Mouse (Mus musculus): ENCODE data around the gene Med13l. TPM values are rescaled to one million over a fixed set of nuclear protein-coding genes. Genes with fewer than 3 reads are reported as not detected.

Gene Med13l
- polyA plus RNA-seq, 1 experiment from 2014 or later = 5.9 TPM

DNA sequence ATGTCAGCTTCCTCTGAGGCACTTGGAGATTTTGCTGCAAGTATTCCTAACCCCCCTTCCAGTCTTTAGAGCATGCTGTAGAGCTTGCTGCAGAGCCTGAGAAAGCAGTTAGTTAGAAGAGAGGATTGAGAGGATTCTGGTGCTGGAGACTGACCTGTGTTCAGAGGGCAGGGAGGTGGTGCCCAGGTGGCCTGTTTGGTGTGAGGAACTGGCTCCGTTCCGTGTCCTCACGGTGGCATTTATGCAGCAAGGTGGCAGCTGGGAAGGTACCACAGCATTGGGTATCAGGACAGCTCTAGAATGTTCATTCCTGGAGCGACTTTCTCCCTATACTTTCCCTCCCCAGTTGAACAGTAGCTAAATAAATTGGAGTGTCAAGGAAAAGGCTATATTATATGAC lies 125.5 kb downstream of the Med13l start:
- Histone ChIP-seq H3K9me3 (ENCODE audit: low read length) (no peaks in the 10 kb centered on the region), H3K9ac (replicated peaks) (no peak overlapping the region), H3K4me3 (ENCODE audit: low read depth, low read length) (no peak overlapping the region), H3K27me3 (ENCODE audit: insufficient read depth, low read length) (no peaks in the 10 kb centered on the region), H3K36me3 (replicated peaks; ENCODE audit: insufficient read depth, low read length) (peaks cover 16% of the 10 kb centered on the region; the same call in 1 of the 2 replicates), H3K4me2 (ENCODE audit: low read depth, low read length) (no peak overlapping the region), H3K27ac (ENCODE audit: low read depth) (no peak overlapping the region), H3K4me1 (ENCODE audit: insufficient read depth) (peaks cover 20% of the 10 kb centered on the region)
- ATAC-seq (no peak), DNase-seq (no peak)
- 89% methylated on average over 4 of the region's 4 CpGs for WGBS (ENCODE audit: insufficient replicate concordance)
- TF ChIP-seq CTCF (IDR thresholded peaks at IDR 0.05; ENCODE audit: low read depth) = no peak
- TF ChIP-seq EP300 (IDR thresholded peaks at IDR 0.05; ENCODE audit: low read depth) = no peak

- H3K27me3 ChIP-seq (ENCODE audit: insufficient read depth, low read length) = no peaks in the 10 kb centered on the region
- TF ChIP-seq CTCF (IDR thresholded peaks at IDR 0.05; ENCODE audit: low read depth) (no peak), EP300 (IDR thresholded peaks at IDR 0.05; ENCODE audit: low read depth) (no peak)
- DNase-seq (no peak), ATAC-seq (no peak)
- H3K9ac ChIP-seq (replicated peaks) = no peak overlapping the region
- peaks cover 27% of the 10 kb centered on the region for H3K4me1 ChIP-seq (ENCODE audit: insufficient read depth)
- no peak overlapping the region for H3K27ac ChIP-seq (ENCODE audit: low read depth)
- H3K36me3 ChIP-seq (replicated peaks; ENCODE audit: insufficient read depth, low read length) = peaks cover 5% of the 10 kb centered on the region; the same call in 1 of the 2 replicates
- H3K4me3 ChIP-seq (ENCODE audit: low read depth, low read length) = no peak overlapping the region
- no peak overlapping the region for H3K4me2 ChIP-seq (ENCODE audit: low read depth, low read length)
- WGBS (ENCODE audit: insufficient replicate concordance) = 79% methylated on average over 14 of the region's 15 CpGs
- H3K9me3 ChIP-seq (ENCODE audit: low read length) = no peaks in the 10 kb centered on the region
Observed at GRCm38 (mm10) chr5:118688886-118689835, 128.7 kb downstream of the Med13l start.

DNA sequence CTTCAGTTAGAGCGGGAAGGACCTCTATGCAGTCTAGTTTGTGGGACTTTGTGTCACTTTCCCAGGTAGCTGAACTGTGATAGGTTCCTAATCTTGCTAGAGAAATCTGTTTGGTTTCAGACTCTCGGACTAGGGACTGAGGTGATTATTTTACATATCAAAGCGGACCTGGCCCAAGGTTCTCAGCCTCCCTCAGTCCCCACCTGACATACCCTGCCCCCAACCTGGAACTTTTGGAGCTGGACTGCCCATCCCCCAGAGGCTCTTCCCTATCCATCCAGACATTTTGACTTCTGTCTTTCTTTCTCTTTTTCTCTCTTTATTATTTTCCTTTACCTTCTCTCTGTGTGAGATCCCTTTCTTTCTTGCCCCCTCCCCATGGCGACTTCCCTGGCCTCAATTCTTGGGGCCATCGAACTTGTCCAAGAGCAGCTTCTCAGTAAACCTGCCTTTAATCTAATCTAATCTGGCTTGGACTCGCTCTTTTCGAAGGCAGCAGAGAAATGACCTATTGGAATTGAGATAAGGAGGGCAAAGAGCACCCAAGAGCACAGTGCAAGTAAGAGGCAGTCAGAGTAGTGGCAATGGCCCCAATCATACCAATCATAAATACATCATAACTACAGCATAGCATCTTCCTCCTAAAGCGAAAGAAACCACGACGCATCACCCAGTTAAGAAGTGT lies 130.7 kb downstream of the Med13l start:
- Histone ChIP-seq H3K4me1 (ENCODE audit: insufficient read depth) (peaks cover 21% of the 10 kb centered on the region), H3K27me3 (ENCODE audit: insufficient read depth, low read length) (no peaks in the 10 kb centered on the region), H3K9me3 (ENCODE audit: low read length) (no peaks in the 10 kb centered on the region), H3K36me3 (replicated peaks; ENCODE audit: insufficient read depth, low read length) (0 out of 2 replicates have a peak, but pooled peaks cover 5% of the 10 kb centered on the region), H3K4me3 (ENCODE audit: low read depth, low read length) (no peak overlapping the region), H3K4me2 (ENCODE audit: low read depth, low read length) (no peak overlapping the region), H3K9ac (replicated peaks) (no peak overlapping the region), H3K27ac (ENCODE audit: low read depth) (no peak overlapping the region)
- TF ChIP-seq CTCF (IDR thresholded peaks at IDR 0.05; ENCODE audit: low read depth) (no peak), EP300 (IDR thresholded peaks at IDR 0.05; ENCODE audit: low read depth) (no peak)
- DNase-seq = no peak
- ATAC-seq = no peak
- WGBS (ENCODE audit: insufficient replicate concordance) = 68% methylated on average over 10 of the region's 10 CpGs

DNA sequence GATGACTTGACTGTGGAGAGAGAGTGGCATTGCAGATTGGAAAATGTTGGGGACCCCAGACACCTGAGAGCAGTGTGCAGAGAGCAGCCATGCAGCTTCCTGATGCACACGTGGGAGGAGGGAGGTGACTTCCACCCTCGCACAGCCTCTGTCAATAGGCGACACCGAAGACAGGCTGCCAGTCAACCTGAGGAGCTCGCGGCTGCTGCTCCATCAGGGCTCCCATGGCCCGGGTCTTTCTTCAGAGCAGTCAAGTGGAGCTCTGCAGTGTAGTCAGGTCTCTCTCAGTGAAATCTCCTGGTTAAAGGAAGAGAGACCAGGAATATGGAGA lies 131.2 kb downstream of the Med13l start:
- TF ChIP-seq CTCF (IDR thresholded peaks at IDR 0.05; ENCODE audit: low read depth) (no peak), EP300 (IDR thresholded peaks at IDR 0.05; ENCODE audit: low read depth) (no peak)
- no peak overlapping the region for H3K4me2 ChIP-seq (ENCODE audit: low read depth, low read length)
- 0 out of 2 replicates have a peak, but pooled peaks cover 5% of the 10 kb centered on the region for H3K36me3 ChIP-seq (replicated peaks; ENCODE audit: insufficient read depth, low read length)
- peaks cover 24% of the 10 kb centered on the region for H3K4me1 ChIP-seq (ENCODE audit: insufficient read depth)
- DNase-seq (no peak), ATAC-seq (no peak)
- H3K27ac ChIP-seq (ENCODE audit: low read depth) = no peak overlapping the region
- H3K9ac ChIP-seq (replicated peaks) = no peak overlapping the region
- no peak overlapping the region for H3K4me3 ChIP-seq (ENCODE audit: low read depth, low read length)
- 63% methylated on average over 7 of the region's 7 CpGs for WGBS (ENCODE audit: insufficient replicate concordance)
- no peaks in the 10 kb centered on the region for H3K27me3 ChIP-seq (ENCODE audit: insufficient read depth, low read length)
- no peaks in the 10 kb centered on the region for H3K9me3 ChIP-seq (ENCODE audit: low read length)

DNA sequence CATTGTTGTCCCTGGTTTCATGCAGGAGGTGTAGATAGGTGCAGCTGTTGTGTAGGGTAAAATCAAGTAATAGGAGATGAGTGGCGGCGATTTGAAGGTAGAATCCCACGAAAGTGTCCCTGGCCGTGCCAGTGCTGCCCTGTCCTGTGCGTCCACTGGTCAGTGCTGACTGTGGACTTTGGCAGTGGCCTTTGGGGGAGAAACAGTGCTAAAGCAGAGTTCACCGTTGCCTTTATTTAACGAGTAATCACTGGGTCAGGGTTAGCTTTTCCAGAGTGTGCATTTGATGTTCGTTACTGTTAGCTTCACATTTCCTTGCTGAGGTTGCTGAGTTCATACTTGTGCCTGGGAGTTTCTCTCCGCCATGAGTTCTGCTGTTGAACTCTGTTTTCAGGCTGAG lies 133.5 kb downstream of the Med13l start:
- H3K27me3 ChIP-seq (ENCODE audit: insufficient read depth, low read length) = no peaks in the 10 kb centered on the region
- TF ChIP-seq CTCF (IDR thresholded peaks at IDR 0.05; ENCODE audit: low read depth) (no peak), EP300 (IDR thresholded peaks at IDR 0.05; ENCODE audit: low read depth) (no peak)
- peaks cover 21% of the 10 kb centered on the region for H3K4me1 ChIP-seq (ENCODE audit: insufficient read depth)
- no peak overlapping the region for H3K4me3 ChIP-seq (ENCODE audit: low read depth, low read length)
- H3K36me3 ChIP-seq (replicated peaks; ENCODE audit: insufficient read depth, low read length) = 0 out of 2 replicates have a peak, but pooled peaks cover 2% of the 10 kb centered on the region
- DNase-seq = no peak
- H3K27ac ChIP-seq (ENCODE audit: low read depth) = peak overlapping the region; percentile 71
- WGBS (ENCODE audit: insufficient replicate concordance) = 71% methylated on average over 9 of the region's 9 CpGs
- peak overlapping the region; percentile 30; the same call in 1 of the 2 replicates for H3K4me2 ChIP-seq (ENCODE audit: low read depth, low read length)
- ATAC-seq = peak; percentile 85
- no peak overlapping the region for H3K9ac ChIP-seq (replicated peaks)
- H3K9me3 ChIP-seq (ENCODE audit: low read length) = no peaks in the 10 kb centered on the region

GRCm38 (mm10) chr5:118697073-118697472 lies 136.6 kb downstream of the Med13l start:
- Histone ChIP-seq H3K9ac (replicated peaks) (no peak overlapping the region), H3K36me3 (replicated peaks; ENCODE audit: insufficient read depth, low read length) (no peaks in the 10 kb centered on the region), H3K9me3 (ENCODE audit: low read length) (no peaks in the 10 kb centered on the region), H3K27me3 (ENCODE audit: insufficient read depth, low read length) (no peaks in the 10 kb centered on the region), H3K4me2 (ENCODE audit: low read depth, low read length) (no peak overlapping the region), H3K4me1 (ENCODE audit: insufficient read depth) (peaks cover 15% of the 10 kb centered on the region), H3K4me3 (ENCODE audit: low read depth, low read length) (no peak overlapping the region), H3K27ac (ENCODE audit: low read depth) (no peak overlapping the region)
- 93% methylated on average over 7 of the region's 7 CpGs for whole genome bisulfite sequencing (ENCODE audit: insufficient replicate concordance)
- ATAC-seq (no peak), DNase-seq (no peak)
- no peak for TF ChIP-seq EP300 (IDR thresholded peaks at IDR 0.05; ENCODE audit: low read depth)
- TF ChIP-seq CTCF (IDR thresholded peaks at IDR 0.05; ENCODE audit: low read depth) = no peak
